ENCODE assay signal across 9 mouse cellular contexts in genomic region chr16:33734545-33734944, GRCm38 (mm10). TPM values are rescaled to one million over a fixed set of nuclear protein-coding genes. Genes with fewer than 3 reads are reported as not detected.
A peak's percentile ranks its signal among the peaks of the same experiment; 100 is the strongest.
DNase-seq lines count a peak whose midpoint lies in the region; ATAC-seq and TF ChIP-seq lines count a peak whose summit lies in the region.
"Had no signal": no experiment of that assay in that cellular context is flagged by ENCODE, and none has a peak within 500 bp of the region (broad histone marks: within the 10 kb centered on the region; RNA-seq: fewer than 3 reads in every experiment).

No protein-coding gene starts in this region.

- in situ Hi-C loops in ES-E14 (cut with MboI; ENCODE audit: low sequenced_read_pairs in 2 of 2, unreplicated experiment in 2 of 2), result loop anchor here (10.0 to 25.0 kb wide), 2 partner anchors 420 to 422 kb away; no protein-coding TSS in a partner anchor

- H3K27ac ChIP-seq in ES-E14 (ENCODE audit: insufficient read depth, low read depth, low read length, poor library complexity, severe bottlenecking), result no peak overlapping the region
- H3K27ac ChIP-seq in hindbrain, embryonic 13.5 days, result peak overlapping the region; percentile 82
- H3K27ac ChIP-seq in midbrain, embryonic 13.5 days, result peak overlapping the region; percentile 83
- H3K27ac ChIP-seq in lung, postnatal 0 days (ENCODE audit: low read length), result no peak overlapping the region
- H3K27ac ChIP-seq: macrophage had no signal

- intact Hi-C loops in heart, postnatal 14 days (cut with DNase I), result no loop called here

- TF ChIP-seq CTCF in lung, postnatal 0 days (IDR thresholded peaks at IDR 0.05), result no peak

- no peak overlapping the region for H3K4me3 ChIP-seq in ES-E14 (ENCODE audit: insufficient read depth in 1 of 2, low read depth in 1 of 2, low read length in 2 of 2, poor library complexity in 1 of 2, severe bottlenecking in 1 of 2)
- no peak overlapping the region for H3K4me3 ChIP-seq in hindbrain, embryonic 13.5 days
- no peak overlapping the region for H3K4me3 ChIP-seq in midbrain, embryonic 13.5 days (replicated peaks)
- H3K4me3 ChIP-seq in lung, postnatal 0 days (ENCODE audit: low read depth, low read length), result no peak overlapping the region

- TF ChIP-seq EP300 in lung, postnatal 0 days (IDR thresholded peaks at IDR 0.05), result no peak

- DNase-seq in ES-E14 (ENCODE audit: low read depth, low spot score), result peak; percentile 61
- peak; percentile 80 for DNase-seq in brain, adult 2 months (ENCODE audit: low read depth, low spot score)
- no peak for DNase-seq in heart, postnatal 14 days
- DNase-seq in ovary, postnatal 14 days (ENCODE audit: low spot score), result no peak
- DNase-seq in lung, postnatal 0 days (ENCODE audit: low spot score), result no peak

- H3K4me1 ChIP-seq in ES-E14 (ENCODE audit: control insufficient read depth in 2 of 2, insufficient read depth in 2 of 2, low read length in 2 of 2, poor library complexity in 1 of 2), result peaks cover 0 to 3% of the 10 kb centered on the region in 2 experiments; a peak in 1 of 4 replicates
- H3K4me1 ChIP-seq in hindbrain, embryonic 13.5 days (replicated peaks), result peaks cover 58% of the 10 kb centered on the region
- peaks cover 68% of the 10 kb centered on the region for H3K4me1 ChIP-seq in midbrain, embryonic 13.5 days (replicated peaks)
- H3K4me1 ChIP-seq in lung, postnatal 0 days (ENCODE audit: insufficient read depth, low read depth, low read length), result no peaks in the 10 kb centered on the region

- H3K9ac ChIP-seq in ES-E14 (ENCODE audit: insufficient read depth, low read depth, low read length, poor library complexity, severe bottlenecking), result no peak overlapping the region
- H3K9ac ChIP-seq in hindbrain, embryonic 13.5 days, result no peak overlapping the region; the same call in 1 of the 2 replicates
- no peak overlapping the region for H3K9ac ChIP-seq in midbrain, embryonic 13.5 days (replicated peaks)
- no peak overlapping the region for H3K9ac ChIP-seq in lung, postnatal 0 days (replicated peaks; ENCODE audit: low read depth)

- WGBS in hindbrain, embryonic 13.5 days, result 13% methylated on average over 10 of the region's 10 CpGs
- 11% methylated on average over 10 of the region's 10 CpGs for WGBS in midbrain, embryonic 13.5 days
- WGBS in lung, postnatal 0 days, result 65% methylated on average over 10 of the region's 10 CpGs

- ATAC-seq in hindbrain, embryonic 13.5 days (ENCODE audit: low FRiP score), result peak; percentile 82
- peak; percentile 90 for ATAC-seq in midbrain, embryonic 13.5 days
- ATAC-seq in megakaryocyte-erythroid progenitor cell, adult 5-6 weeks (replicated peaks; ENCODE audit: low FRiP score, low TSS enrichment, poor library complexity, severe bottlenecking), result no peak
- ATAC-seq in lung, postnatal 0 days, result no peak

- H3K36me3 ChIP-seq in ES-E14 (ENCODE audit: control insufficient read depth, insufficient read depth, low read length, poor library complexity, severe bottlenecking), result no peaks in the 10 kb centered on the region
- no peaks in the 10 kb centered on the region for H3K36me3 ChIP-seq in hindbrain, embryonic 13.5 days
- H3K36me3 ChIP-seq in midbrain, embryonic 13.5 days, result 0 out of 2 replicates have a peak, but pooled peaks cover 8% of the 10 kb centered on the region
- H3K36me3 ChIP-seq in lung, postnatal 0 days (ENCODE audit: insufficient read depth, low read length), result peaks cover 17% of the 10 kb centered on the region; the same call in 1 of the 2 replicates

- no peaks in the 10 kb centered on the region for H3K27me3 ChIP-seq in hindbrain, embryonic 13.5 days
- no peaks in the 10 kb centered on the region for H3K27me3 ChIP-seq in midbrain, embryonic 13.5 days
- H3K27me3 ChIP-seq in lung, postnatal 0 days (replicated peaks; ENCODE audit: insufficient read depth, low read length), result no peaks in the 10 kb centered on the region

- no peaks in the 10 kb centered on the region for H3K9me3 ChIP-seq in ES-E14 (ENCODE audit: control insufficient read depth, insufficient read depth, low read depth, low read length)
- no peaks in the 10 kb centered on the region for H3K9me3 ChIP-seq in hindbrain, embryonic 13.5 days
- no peaks in the 10 kb centered on the region for H3K9me3 ChIP-seq in midbrain, embryonic 13.5 days
- no peaks in the 10 kb centered on the region for H3K9me3 ChIP-seq in lung, postnatal 0 days (ENCODE audit: low read length)

- no peak overlapping the region for H3K4me2 ChIP-seq in hindbrain, embryonic 13.5 days
- H3K4me2 ChIP-seq in midbrain, embryonic 13.5 days (replicated peaks), result no peak overlapping the region
- H3K4me2 ChIP-seq in lung, postnatal 0 days (replicated peaks; ENCODE audit: low read depth, low read length), result no peak overlapping the region

TF ChIP-seq in ES-E14, 5 proteins besides CTCF, POLR2A, EP300 and RAD21:
- TF ChIP-seq HCFC1 (IDR thresholded peaks at IDR 0.05; ENCODE audit: borderline replicate concordance, insufficient read depth, low read length) (no peak), CHD2 (IDR thresholded peaks at IDR 0.05; ENCODE audit: low read depth, low read length) (no peak), ZC3H11A (IDR thresholded peaks at IDR 0.05; ENCODE audit: borderline replicate concordance, low read depth, low read length) (no peak), MAFK (IDR thresholded peaks at IDR 0.05; ENCODE audit: insufficient read depth, low read depth, low read length) (no peak), ZNF384 (IDR thresholded peaks at IDR 0.05; ENCODE audit: low read depth, low read length) (no peak)

RNA-seq across cellular contexts. Expression of gene Heg1, which starts 50.4 kb away (rescaled TPM):
- 5.3 and 8.7 TPM in 2 replicates for total RNA-seq in ES-E14 (2012; rRNA removed)
- polyA plus RNA-seq in hindbrain, embryonic 13.5 days (2015; fragmentation: Nextera tagmentation; extraction: Ambion mirVana), result 10.2 and 10.6 TPM in 2 replicates
- polyA plus RNA-seq in midbrain, embryonic 13.5 days (2015; fragmentation: Nextera tagmentation; extraction: Ambion mirVana), result 17.4 and 19.2 TPM in 2 replicates
- 100 to 1,000 TPM; 199 to 203 TPM for total RNA-seq in heart, postnatal 14 days (2021)
- total RNA-seq in megakaryocyte-erythroid progenitor cell, adult 5-6 weeks (2014; fragmentation: Nextera tagmentation), result 54.2 and 70.0 TPM in 2 replicates
- 88.3 and 91.5 TPM in 2 replicates for total RNA-seq in megakaryocyte-erythroid progenitor cell, adult 5-6 weeks (2017)
- 33.5 and 36.2 TPM in 2 replicates for polyA plus RNA-seq in lung, postnatal 0 days (2015; fragmentation: Nextera tagmentation; extraction: Ambion mirVana)

RNA-seq across cellular contexts. Expression of gene Muc13, which starts 59.3 kb away (rescaled TPM):
- 0.05 and 0.22 TPM in 2 replicates for total RNA-seq in ES-E14 (2012; rRNA removed)
- not detected in 2 replicates for polyA plus RNA-seq in hindbrain, embryonic 13.5 days (2015; fragmentation: Nextera tagmentation; extraction: Ambion mirVana)
- polyA plus RNA-seq in midbrain, embryonic 13.5 days (2015; fragmentation: Nextera tagmentation; extraction: Ambion mirVana), result 0.07 and 0.23 TPM in 2 replicates
- under 1 TPM; 0.12 to 0.17 TPM for total RNA-seq in heart, postnatal 14 days (2021)
- total RNA-seq in megakaryocyte-erythroid progenitor cell, adult 5-6 weeks (2014; fragmentation: Nextera tagmentation), result 55.5 and 80.6 TPM in 2 replicates
- total RNA-seq in megakaryocyte-erythroid progenitor cell, adult 5-6 weeks (2017), result 66.2 and 172 TPM in 2 replicates
- polyA plus RNA-seq in lung, postnatal 0 days (2015; fragmentation: Nextera tagmentation; extraction: Ambion mirVana), result 0.08 and 0.11 TPM in 2 replicates

Comparison
In these comparisons a context has a peak if more than half of its experiments do, and no peak if none do; other contexts are left out.
1. DNase-seq: peak in ES-E14 (single experiment) and brain, adult 2 months (single experiment); none in heart, postnatal 14 days (0 of 2), ovary, postnatal 14 days (single experiment) and lung, postnatal 0 days (single experiment).
2. H3K27ac ChIP-seq: peak in hindbrain, embryonic 13.5 days (single experiment) and midbrain, embryonic 13.5 days (single experiment); none in ES-E14 (single experiment) and lung, postnatal 0 days (single experiment).
3. ATAC-seq: peak in hindbrain, embryonic 13.5 days (single experiment) and midbrain, embryonic 13.5 days (single experiment); none in megakaryocyte-erythroid progenitor cell, adult 5-6 weeks (single experiment) and lung, postnatal 0 days (single experiment).
4. RNA of gene Muc13, which starts 59.3 kb away (total RNA-seq): 55.5 to 172 TPM in megakaryocyte-erythroid progenitor cell, adult 5-6 weeks; 0.05 to 0.22 TPM in ES-E14 and 0.12 to 0.17 TPM in heart, postnatal 14 days; every median in the first group is over 10 times any median in the second.